Mouse (Mus musculus) fat pad, adult 2 months (tissue): ENCODE measurements around the gene Diexf.
A peak's percentile ranks its signal among the peaks of the same experiment; 100 is the strongest.

Source experiments
- DNase-seq: peaks from one replicate; pipeline ENCODE4 v3.0.0-alpha.2; 2011; ENCODE audit warnings: low read depth, low spot score; ENCODE audit errors: extremely low read depth

Diexf gene

DNA sequence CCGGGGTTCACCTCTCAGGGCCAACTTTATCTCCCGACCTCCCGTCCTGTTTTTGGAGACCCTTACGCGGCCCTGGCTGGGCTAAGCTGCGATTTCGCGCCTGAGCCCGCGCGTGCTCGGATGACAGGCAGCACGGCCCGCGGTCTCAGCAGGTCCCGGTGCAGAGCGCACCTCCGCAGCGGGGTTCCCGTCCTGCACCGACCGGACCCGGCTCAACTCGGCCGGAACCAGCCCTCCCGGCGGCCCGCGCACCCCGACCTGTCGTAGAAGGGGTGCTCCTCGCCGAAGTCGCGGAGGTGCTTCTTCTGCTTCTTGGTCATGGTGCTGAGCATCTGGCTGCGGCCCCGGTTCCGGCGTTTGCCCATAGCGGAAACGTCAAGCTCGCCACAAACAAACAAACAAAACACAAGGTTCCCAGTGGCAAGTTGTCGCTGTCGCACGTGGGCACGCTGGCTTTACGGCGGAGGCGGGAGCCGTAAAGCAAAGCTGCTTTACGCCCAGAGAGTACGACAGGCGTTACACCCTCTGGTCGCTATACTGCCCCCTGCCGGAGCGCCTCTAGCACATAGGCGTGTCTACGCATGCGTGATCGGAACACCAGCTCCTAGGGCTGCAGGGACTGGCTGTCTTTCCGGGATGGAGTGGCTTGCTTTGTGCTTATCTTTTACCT, at the start of gene Diexf:
Gene Diexf (minus strand): TSS at position 487 of the 670 bp plus-strand sequence.
- DNase-seq, result peak; percentile 49

- no peak for DNase-seq
These were observed 44.2 kb upstream of the Diexf start for GRCm38 (mm10) chr1:193174143-193174733.

DNA sequence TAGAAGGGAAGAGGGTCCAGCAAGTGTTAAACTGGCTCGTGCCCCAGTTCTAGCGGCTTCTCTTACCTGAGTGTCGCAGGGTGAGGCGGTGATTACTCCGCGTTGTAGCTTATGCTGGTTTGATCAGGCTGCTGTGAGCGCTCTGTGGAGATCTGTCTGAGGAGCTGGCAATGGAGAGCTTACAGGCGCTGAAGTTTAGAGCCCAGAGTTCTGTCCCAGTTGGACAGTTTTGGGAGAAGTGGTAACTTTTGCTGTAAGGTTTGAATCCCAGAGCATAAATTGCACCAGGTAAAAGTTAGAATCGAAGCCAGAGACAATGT, 43.7 kb upstream of the Diexf start:
- no peak for DNase-seq

DNA sequence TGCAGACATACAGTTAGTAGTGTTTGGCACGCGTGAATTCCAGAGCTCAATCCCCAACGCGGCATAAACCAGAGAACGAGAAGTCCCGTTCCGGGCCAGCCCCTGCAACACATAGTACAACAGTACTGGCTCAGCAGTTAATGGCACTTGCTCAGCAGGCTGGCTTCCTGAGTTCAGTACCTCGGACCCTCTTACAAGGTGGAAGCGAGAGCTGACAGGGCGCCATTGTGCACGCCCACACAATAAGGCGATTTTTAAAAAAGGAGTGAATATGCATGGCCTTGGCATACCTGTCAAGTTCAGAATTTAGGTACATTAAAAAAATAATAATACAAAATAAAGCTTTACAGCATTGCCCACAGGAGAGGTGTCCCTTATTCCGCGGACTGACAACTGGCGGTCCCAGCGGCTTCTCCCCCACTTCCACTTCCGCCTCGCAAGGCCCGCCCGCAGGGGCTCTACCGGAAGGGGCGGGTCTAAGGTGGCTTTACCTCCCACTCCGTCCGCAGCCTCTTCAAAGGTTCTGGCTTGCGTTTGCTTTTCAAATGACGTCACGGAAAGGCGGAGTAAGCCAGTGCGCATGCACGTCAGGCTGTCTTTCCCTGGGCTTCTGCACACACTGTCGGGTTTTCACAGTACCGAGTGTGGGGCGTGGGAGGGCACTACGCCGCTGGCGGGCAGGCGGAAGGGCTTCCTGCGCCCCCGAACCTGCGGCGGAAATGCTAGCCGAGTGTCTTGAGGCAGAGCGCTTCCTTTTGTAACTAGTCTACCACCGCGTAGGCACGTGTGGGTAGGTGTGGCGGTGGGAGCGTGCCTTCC, 43.1 kb upstream of the Diexf start:
- DNase-seq, result peak; percentile 87

- DNase-seq, result peak; percentile 57
These were observed 39.8 kb upstream of the Diexf start for GRCm38 (mm10) chr1:193169856-193170255.

GRCm38 (mm10) chr1:193169228-193169627, 39.2 kb upstream of the Diexf start:
- DNase-seq, result no peak

- no peak for DNase-seq
These were observed 37.7 kb upstream of the Diexf start, which contains the start of gene A130010J15Rik for GRCm38 (mm10) chr1:193167746-193168145. TSS of gene A130010J15Rik (plus strand) at chr1:193168046.

DNA sequence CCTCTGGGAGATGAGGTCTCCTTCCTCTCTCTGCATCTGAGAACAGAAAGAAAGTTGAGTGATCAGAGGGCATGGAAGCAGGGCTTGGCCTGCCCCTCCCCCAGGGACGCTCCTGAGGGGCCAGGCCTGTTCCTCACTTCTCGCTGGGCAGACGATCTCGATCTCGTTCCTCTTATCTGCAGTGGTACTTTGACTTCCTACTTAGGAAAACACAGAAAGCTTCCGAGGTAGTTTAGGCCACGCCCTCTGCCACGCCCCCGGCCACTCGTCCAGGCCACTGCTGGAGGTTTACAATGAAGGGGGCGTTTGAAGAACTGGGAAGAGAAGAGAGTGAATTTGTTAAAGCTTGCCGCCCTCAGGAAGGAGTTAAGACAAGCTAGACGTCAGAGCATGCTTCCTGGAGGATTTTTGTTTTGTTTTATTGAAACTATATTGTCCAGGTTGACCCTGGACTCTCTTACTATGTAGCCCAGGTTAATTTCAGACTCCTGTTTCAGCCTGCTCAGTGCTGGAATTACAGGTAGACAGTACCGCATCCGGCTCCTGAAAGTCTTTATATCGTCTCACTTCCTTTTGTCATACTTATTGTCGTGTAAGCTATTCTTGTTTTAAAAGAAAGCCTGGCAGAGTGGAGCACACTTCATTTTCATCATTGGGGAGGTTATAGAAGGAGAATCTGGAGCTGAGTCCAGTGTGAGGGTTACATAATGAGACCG, 30.4 kb upstream of the Diexf start:
- no peak for DNase-seq

GRCm38 (mm10) chr1:193159613-193160012, 29.5 kb upstream of the Diexf start:
- DNase-seq, result no peak

- no peak for DNase-seq
These were observed 29.1 kb upstream of the Diexf start for GRCm38 (mm10) chr1:193159163-193159562.

DNA sequence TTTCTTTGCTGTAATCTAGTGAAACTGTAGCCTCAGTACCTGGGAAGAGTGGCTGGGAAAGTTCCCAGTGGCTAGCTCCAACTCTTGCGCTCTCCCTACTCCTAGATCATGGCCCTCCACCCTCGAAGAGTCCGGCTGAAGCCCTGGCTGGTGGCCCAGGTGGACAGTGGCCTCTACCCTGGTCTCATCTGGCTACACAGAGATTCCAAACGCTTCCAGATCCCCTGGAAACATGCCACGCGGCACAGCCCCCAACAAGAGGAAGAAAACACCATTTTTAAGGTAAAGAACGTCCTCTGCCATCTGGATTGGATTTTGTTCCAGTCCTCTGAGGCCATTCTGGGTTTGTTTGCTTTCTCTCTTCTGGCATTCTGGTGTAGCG, 27.0 kb upstream of the Diexf start:
- no peak for DNase-seq

DNA sequence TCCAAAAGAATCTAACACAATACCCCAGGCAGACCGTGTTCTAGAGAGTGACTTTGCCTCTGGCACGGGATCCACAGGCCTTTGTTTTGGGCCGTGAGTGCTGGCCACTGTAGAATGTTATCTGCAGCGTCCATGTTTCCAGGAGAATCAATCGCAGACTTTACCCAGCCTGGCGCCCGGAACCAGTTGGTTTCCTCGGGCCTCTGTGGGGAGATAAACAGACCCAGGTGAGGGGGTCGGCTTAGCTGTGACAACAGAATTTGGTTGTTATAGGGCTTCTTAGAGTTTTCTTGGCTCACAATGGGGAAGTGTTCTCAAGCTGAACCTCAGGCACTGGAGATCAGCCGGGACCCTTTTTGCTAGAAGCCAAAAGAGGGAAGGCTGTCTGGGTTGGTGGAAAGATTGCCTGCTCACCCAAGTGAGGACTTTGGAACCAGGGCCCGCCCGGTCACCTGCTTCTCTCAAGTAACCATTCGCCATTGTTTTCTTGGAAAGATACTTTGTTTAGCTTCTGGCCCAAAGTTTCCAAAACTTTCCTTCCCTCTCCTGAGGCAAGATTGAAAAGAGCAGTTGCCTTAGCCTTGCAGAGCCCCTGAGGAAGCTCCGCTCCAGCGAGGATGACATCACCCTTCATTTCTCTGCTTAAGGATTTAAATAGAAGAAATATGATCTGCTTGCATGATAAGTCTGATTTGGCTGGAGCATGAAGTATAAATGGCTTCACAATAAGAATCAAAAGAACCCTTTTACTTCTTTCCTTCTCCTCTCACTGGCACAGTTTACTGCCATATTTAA, 26.4 kb upstream of the Diexf start:
- no peak for DNase-seq

GRCm38 (mm10) chr1:193153561-193153960, 23.5 kb upstream of the Diexf start:
- DNase-seq, result no peak

DNA sequence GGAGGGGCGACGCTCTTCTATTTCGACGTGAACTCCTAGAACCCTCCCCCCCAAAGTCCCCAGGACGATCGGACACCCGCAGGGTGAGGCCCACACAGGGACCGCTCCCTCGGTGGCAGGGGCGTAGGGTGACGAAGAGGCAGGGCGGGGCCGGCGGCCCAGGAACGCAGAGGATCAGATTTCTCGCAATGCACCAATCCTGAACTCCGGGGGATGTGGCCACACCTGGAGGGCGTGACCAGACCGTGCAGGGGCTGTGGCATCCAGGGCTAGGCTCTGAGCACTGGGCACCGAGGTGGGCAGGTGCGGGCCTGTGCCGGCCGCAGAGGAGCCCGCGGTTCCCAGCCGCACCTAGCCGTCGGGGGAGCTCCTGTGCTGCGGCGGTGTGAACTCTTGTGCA, 22.8 kb upstream of the Diexf start, which contains the start of gene Irf6:
Gene Irf6 (plus strand): TSS at position 240 of the 400 bp plus-strand sequence.
- peak; percentile 58 for DNase-seq

- DNase-seq, result no peak
These were observed 21.1 kb upstream of the Diexf start for GRCm38 (mm10) chr1:193151134-193151533.

- DNase-seq, result no peak
These were observed 19.2 kb upstream of the Diexf start for GRCm38 (mm10) chr1:193149231-193149630.

DNA sequence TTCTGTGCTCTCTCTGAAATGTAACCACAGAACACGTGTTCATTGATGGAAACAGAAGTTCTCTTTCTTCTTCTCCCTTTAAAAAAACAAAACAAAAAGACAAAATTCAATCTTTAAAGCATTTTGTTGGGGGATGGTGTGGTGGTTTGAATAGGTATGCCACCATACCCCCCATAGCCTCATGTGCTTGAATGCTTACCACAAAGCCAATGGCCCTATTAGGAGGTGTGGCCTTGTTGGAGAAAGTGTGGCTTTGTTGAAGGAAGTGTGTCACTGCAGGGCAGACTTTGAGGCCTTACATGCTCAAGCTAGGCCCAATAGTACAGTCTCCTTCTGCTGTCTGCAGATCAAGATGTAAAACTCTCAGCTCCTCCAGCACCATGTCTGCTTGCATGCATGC, 16.3 kb upstream of the Diexf start:
- no peak for DNase-seq

- DNase-seq, result no peak
These were observed 15.0 kb upstream of the Diexf start for GRCm38 (mm10) chr1:193145101-193145500.

- DNase-seq, result no peak
These were observed 14.4 kb upstream of the Diexf start for GRCm38 (mm10) chr1:193144516-193144915.

- DNase-seq, result no peak
These were observed 12.5 kb upstream of the Diexf start for GRCm38 (mm10) chr1:193142517-193143062.
